Mouse (Mus musculus) C3H10T1/2 (cell line): ENCODE results near the gene Slc22a3. TPM values are rescaled to one million over a fixed set of nuclear protein-coding genes. Genes with fewer than 3 reads are reported as not detected.

ENCODE experiments used
- polyA plus RNA-seq, 2 experiments: library from polyadenylated mRNA; unstranded; fragments of >200 nt; fragmentation: generic; extraction: Trizol; gene quantifications; one replicate each; pipeline ENCODE4 v1.2.1; 2012; ENCODE audit warnings: missing spikeins in 2 of 2

The Slc22a3 gene
- polyA plus RNA-seq = not detected

DNA sequence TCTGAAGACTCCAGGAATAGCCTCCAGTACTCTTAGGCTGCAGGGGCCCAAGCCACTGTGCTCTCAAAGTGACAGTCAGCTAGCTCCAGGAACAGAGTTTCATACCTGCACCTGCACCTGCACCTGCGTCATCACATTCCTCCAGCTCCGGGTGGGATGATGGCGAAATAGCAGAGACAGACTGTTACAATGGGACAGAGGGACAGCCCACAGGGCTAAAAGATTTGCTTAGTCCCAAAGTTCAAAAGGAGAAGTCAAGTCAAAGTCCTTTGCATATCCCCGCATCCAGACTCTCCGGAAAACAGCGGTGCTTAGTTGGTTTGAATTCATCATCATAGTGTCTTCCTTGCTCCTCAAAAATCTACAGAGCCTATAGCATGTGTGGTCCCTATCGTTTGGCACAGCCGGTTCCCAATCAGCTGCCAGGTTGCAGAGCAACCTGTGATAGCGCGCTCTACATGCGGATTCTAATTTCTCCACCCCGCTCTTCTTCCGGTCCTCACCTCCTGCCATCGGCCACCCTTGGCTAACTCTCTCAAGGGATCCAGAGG lies at the start of gene Slc22a3:
Gene Slc22a3, minus strand, starts transcription at position 51 of the 551 bp plus-strand sequence.

DNA sequence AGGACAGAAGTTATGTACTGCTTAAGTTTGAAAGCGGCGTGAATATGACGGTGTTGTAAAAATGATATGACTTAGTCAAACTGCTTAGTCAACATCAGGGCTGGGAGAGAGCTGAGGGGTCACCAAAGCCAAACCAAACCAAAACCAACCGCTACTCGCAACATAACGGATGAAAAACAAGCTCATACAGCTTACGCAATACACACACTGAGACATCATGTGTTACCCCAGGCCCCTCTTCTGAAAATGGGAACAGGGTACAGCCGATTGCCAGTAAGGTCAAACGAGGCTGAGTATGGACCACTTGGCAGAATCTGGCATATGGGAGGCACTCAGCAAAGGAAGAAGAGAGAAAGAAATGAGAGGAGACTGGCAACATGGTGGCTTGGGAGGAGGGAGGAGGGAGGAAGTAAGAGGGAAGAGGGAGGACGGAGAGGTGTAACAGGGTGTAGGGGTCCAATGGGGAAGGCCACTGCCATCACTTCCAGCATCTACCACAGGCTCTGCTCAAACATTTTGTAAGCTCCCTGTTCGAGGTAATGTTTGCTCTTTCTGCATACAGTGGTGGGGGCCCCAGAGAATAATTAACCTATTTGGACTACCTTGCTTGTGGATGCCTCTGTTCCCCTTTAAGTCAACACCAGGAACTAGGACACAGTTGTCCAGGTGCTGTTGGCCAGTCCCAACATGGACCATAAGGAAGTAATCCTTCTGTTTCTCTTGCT lies 129.4 kb downstream of the Slc22a3 start, which contains the start of gene Plg:
Gene Plg, plus strand, starts transcription at position 628 of the 725 bp plus-strand sequence.

Other genes starting within 250 kb of the Slc22a3 start
- 10 to 100 TPM in 1 of 2 experiments, 1 to 10 TPM in 1; 4.3 to 18.5 TPM for gene Map3k4, start 188.9 kb downstream of the Slc22a3 start, polyA plus RNA-seq
- not detected for gene Plg, start 129.1 kb downstream of the Slc22a3 start, polyA plus RNA-seq
- under 1 TPM in 1 of 2 experiments, not detected in 1; 0.05 TPM for gene Slc22a2, start 76.4 kb upstream of the Slc22a3 start, polyA plus RNA-seq
- gene Slc22a1, start 168.1 kb upstream of the Slc22a3 start, polyA plus RNA-seq = under 1 TPM in 1 of 2 experiments, not detected in 1; 0.15 TPM